Mouse (Mus musculus): ENCODE data around the gene Dlgap4. TPM values are rescaled to one million over a fixed set of nuclear protein-coding genes. Genes with fewer than 3 reads are reported as not detected.

Gene Dlgap4
- total and polyA plus RNA-seq, 3 experiments = 10.4 to 39.6 TPM; not detected in 1

GRCm38 (mm10) chr2:156664407-156664806 lies 50.9 kb downstream of the Dlgap4 start:
- H3K27me3 ChIP-seq (ENCODE audit: control insufficient read depth in 1 of 2, insufficient read depth in 2 of 2, low read length in 2 of 2) = no peaks in the 10 kb centered on the region
- no peak overlapping the region for H3K9ac ChIP-seq (ENCODE audit: control insufficient read depth, low read depth, low read length, poor library complexity, severe bottlenecking)

DNA sequence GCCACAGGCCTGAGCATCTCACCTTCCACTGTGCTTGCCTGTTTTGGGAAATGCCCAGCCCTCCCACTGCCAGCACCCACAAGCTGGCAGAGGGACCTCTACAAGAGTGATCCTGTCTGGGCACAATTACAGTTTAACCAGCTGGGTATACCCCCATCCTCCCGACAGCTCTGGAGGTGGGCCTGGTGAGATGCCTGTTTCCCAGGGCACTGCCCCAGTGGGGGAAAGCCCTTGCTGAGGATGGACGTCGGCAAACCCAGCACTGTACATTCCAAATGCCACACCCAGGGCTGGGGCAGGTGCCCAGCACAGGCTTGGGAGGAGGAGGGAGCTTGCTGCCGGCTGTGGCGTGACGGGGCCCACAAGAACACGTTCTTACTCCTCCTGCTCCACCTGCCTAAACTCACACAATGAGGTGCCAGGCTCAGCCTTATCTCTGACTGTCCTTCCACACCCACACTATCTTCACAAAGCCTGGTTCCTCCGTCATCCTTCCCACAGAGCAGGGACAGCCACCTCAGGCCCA lies 51.6 kb downstream of the Dlgap4 start:
- Histone ChIP-seq H3K4me3 (ENCODE audit: control insufficient read depth in 1 of 2, insufficient read depth in 1 of 2, low read depth in 2 of 2, low read length in 2 of 2) (no peak overlapping the region), H3K9ac (ENCODE audit: control insufficient read depth, low read depth, low read length, poor library complexity, severe bottlenecking) (no peak overlapping the region), H3K27me3 (ENCODE audit: control insufficient read depth in 1 of 2, insufficient read depth in 2 of 2, low read length in 2 of 2) (no peaks in the 10 kb centered on the region), H3K27ac (ENCODE audit: control insufficient read depth, low read depth, low read length) (no peak overlapping the region), H3K4me1 (ENCODE audit: control insufficient read depth in 1 of 2, insufficient read depth in 2 of 2, low read length in 2 of 2) (no peaks in the 10 kb centered on the region), H3K79me2 (ENCODE audit: control insufficient read depth, insufficient read depth, low read length, poor library complexity) (no peaks in the 10 kb centered on the region), H3K36me3 (ENCODE audit: control insufficient read depth in 1 of 2, insufficient read depth in 2 of 2, low read length in 2 of 2) (no peaks in the 10 kb centered on the region), H3K9me3 (replicated peaks; ENCODE audit: insufficient read depth, low read length) (no peaks in the 10 kb centered on the region)
- TF ChIP-seq EP300 (IDR thresholded peaks at IDR 0.05; ENCODE audit: low read depth in 1 of 2, low read length in 2 of 2) (peak; percentile 18 to 21; a peak in 1 of 4 replicates), UBTF (IDR thresholded peaks at IDR 0.05; ENCODE audit: borderline replicate concordance, insufficient read depth, low read depth, low read length) (no peak), TAL1 (IDR thresholded peaks at IDR 0.05; ENCODE audit: low read length) (peak; percentile 14; the same call in 1 of the 2 replicates), GATA1 (IDR thresholded peaks at IDR 0.05; ENCODE audit: low read depth, low read length) (peak; percentile 32; the same call in 1 of the 2 replicates), RCOR1 (IDR thresholded peaks at IDR 0.05; ENCODE audit: low read depth, low read length) (no peak)
- peak; percentile 32 for DNase-seq (ENCODE audit: low read depth, low spot score)

More at GRCm38 (mm10) chr2:156664407-156664806, 50.9 kb downstream of the Dlgap4 start:
- no peaks in the 10 kb centered on the region for H3K9me3 ChIP-seq (replicated peaks; ENCODE audit: insufficient read depth, low read length)
- TF ChIP-seq E2F4 (IDR thresholded peaks at IDR 0.05; ENCODE audit: borderline replicate concordance, low read depth, low read length) (no peak), ZMIZ1 (IDR thresholded peaks at IDR 0.05; ENCODE audit: low read depth, low read length) (no peak), RCOR1 (IDR thresholded peaks at IDR 0.05; ENCODE audit: low read depth, low read length) (no peak), MYB (IDR thresholded peaks at IDR 0.05; ENCODE audit: low read depth, low read length) (no peak), MAZ (IDR thresholded peaks at IDR 0.05; ENCODE audit: low read depth, low read length) (no peak), TBP (IDR thresholded peaks at IDR 0.05; ENCODE audit: low read depth, low read length) (no peak), EP300 (IDR thresholded peaks at IDR 0.05; ENCODE audit: low read depth in 1 of 2, low read length in 2 of 2) (no peak), RAD21 (IDR thresholded peaks at IDR 0.05; ENCODE audit: low read depth, low read length) (no peak)
- no peaks in the 10 kb centered on the region for H3K4me1 ChIP-seq (ENCODE audit: control insufficient read depth in 1 of 2, insufficient read depth in 2 of 2, low read length in 2 of 2)
- H3K36me3 ChIP-seq (ENCODE audit: control insufficient read depth in 1 of 2, insufficient read depth in 2 of 2, low read length in 2 of 2) = no peaks in the 10 kb centered on the region
- DNase-seq (ENCODE audit: low read depth, low spot score) = peak; percentile 43
- H3K4me3 ChIP-seq (ENCODE audit: control insufficient read depth in 1 of 2, insufficient read depth in 1 of 2, low read depth in 2 of 2, low read length in 2 of 2) = no peak overlapping the region
- H3K79me2 ChIP-seq (ENCODE audit: control insufficient read depth, insufficient read depth, low read length, poor library complexity) = no peaks in the 10 kb centered on the region
- H3K27ac ChIP-seq (ENCODE audit: control insufficient read depth, low read depth, low read length) = no peak overlapping the region

DNA sequence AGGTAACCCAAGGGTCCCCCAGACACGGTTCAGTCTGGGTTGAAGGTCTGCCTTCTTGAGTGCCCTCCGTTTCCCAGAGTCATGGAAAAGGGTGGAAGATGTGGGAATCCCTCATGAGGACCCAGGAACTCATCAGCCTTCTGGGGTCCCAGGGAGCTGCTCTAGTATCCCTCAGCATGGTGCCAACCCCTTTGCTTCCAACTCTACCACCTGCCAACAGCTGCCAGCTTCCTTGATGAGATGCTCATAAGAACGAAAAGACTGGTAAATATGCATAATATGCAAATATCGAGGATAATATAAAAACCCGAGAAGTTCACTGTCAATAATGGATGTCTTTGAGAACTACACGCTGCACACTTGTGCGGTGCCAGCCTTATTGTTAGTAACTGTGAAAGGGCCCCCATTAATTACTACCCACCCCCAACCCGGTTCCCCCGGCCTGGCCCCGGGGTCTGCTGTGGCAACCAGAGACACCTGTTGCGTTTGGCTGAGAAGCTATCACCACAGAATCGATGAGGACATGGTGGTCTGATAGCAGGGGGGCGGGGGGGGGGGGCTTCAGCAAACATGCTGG lies 52.2 kb downstream of the Dlgap4 start:
- no peak for DNase-seq (ENCODE audit: low read depth, low spot score)
- Histone ChIP-seq H3K27ac (ENCODE audit: control insufficient read depth, low read depth, low read length) (no peak overlapping the region), H3K79me2 (ENCODE audit: control insufficient read depth, insufficient read depth, low read length, poor library complexity) (no peaks in the 10 kb centered on the region), H3K4me3 (ENCODE audit: control insufficient read depth in 1 of 2, insufficient read depth in 1 of 2, low read depth in 2 of 2, low read length in 2 of 2) (no peak overlapping the region), H3K27me3 (ENCODE audit: control insufficient read depth in 1 of 2, insufficient read depth in 2 of 2, low read length in 2 of 2) (no peaks in the 10 kb centered on the region), H3K36me3 (ENCODE audit: control insufficient read depth in 1 of 2, insufficient read depth in 2 of 2, low read length in 2 of 2) (no peaks in the 10 kb centered on the region), H3K9me3 (replicated peaks; ENCODE audit: insufficient read depth, low read length) (no peaks in the 10 kb centered on the region), H3K4me1 (ENCODE audit: control insufficient read depth in 1 of 2, insufficient read depth in 2 of 2, low read length in 2 of 2) (no peaks in the 10 kb centered on the region), H3K9ac (ENCODE audit: control insufficient read depth, low read depth, low read length, poor library complexity, severe bottlenecking) (no peak overlapping the region)
- TF ChIP-seq GATA1 (IDR thresholded peaks at IDR 0.05; ENCODE audit: low read depth, low read length) = no peak
- no peak for TF ChIP-seq RAD21 (IDR thresholded peaks at IDR 0.05; ENCODE audit: low read depth, low read length)
- no peak for TF ChIP-seq ELF1 (IDR thresholded peaks at IDR 0.05; ENCODE audit: low read depth, low read length)
- TF ChIP-seq MYC (IDR thresholded peaks at IDR 0.05; ENCODE audit: low read depth, low read length) = no peak
- no peak for TF ChIP-seq JUND (IDR thresholded peaks at IDR 0.05; ENCODE audit: low read depth, low read length)
- no peak for TF ChIP-seq NRF1 (IDR thresholded peaks at IDR 0.05; ENCODE audit: insufficient read depth, low read depth, low read length, poor library complexity, severe bottlenecking)
- TF ChIP-seq USF2 (IDR thresholded peaks at IDR 0.05; ENCODE audit: borderline replicate concordance in 1 of 2, insufficient read depth in 1 of 2, low read depth in 1 of 2, low read length in 2 of 2) = no peak
- no peak for TF ChIP-seq HCFC1 (IDR thresholded peaks at IDR 0.05; ENCODE audit: low read depth, low read length)
- TF ChIP-seq EP300 (IDR thresholded peaks at IDR 0.05; ENCODE audit: low read depth in 1 of 2, low read length in 2 of 2) = no peak
